Mouse (Mus musculus): ENCODE data around the gene Fhdc1. TPM values are rescaled to one million over a fixed set of nuclear protein-coding genes. Genes with fewer than 3 reads are reported as not detected.

Gene Fhdc1
- total and polyA plus RNA-seq, 2 experiments, result 0.09 to 0.18 TPM

- H3K27ac ChIP-seq (replicated peaks; ENCODE audit: insufficient read depth, low read depth, low read length), result no peak overlapping the region
- no peaks in the 10 kb centered on the region for H3K79me2 ChIP-seq (ENCODE audit: control insufficient read depth, insufficient read depth, low read length)
- no peaks in the 10 kb centered on the region for H3K4me1 ChIP-seq (ENCODE audit: control insufficient read depth, insufficient read depth, low read length)
- H3K27me3 ChIP-seq (ENCODE audit: control insufficient read depth, insufficient read depth, low read length), result peaks cover 4% of the 10 kb centered on the region; the same call in 1 of the 2 replicates
- no peak for DNase-seq (ENCODE audit: extremely low read depth, low read depth, low spot score)
- H3K36me3 ChIP-seq (ENCODE audit: control insufficient read depth, insufficient read depth, low read length), result no peaks in the 10 kb centered on the region
- H3K9ac ChIP-seq (ENCODE audit: low read depth, low read length), result no peak overlapping the region
- TF ChIP-seq CTCF (IDR thresholded peaks at IDR 0.05; ENCODE audit: low read depth, low read length), result no peak
- no peak for TF ChIP-seq POLR2A (IDR thresholded peaks at IDR 0.05; ENCODE audit: extremely low read depth, insufficient read depth, low read length)
- WGBS, result 91% methylated on average over 6 of the region's 6 CpGs
- H3K4me3 ChIP-seq (ENCODE audit: insufficient read depth, low read depth, low read length), result no peak overlapping the region
Measured at GRCm38 (mm10) chr3:84474398-84474797, 5.8 kb downstream of the Fhdc1 start.

- no peak overlapping the region for H3K9ac ChIP-seq (ENCODE audit: low read depth, low read length)
- TF ChIP-seq POLR2A (IDR thresholded peaks at IDR 0.05; ENCODE audit: extremely low read depth, insufficient read depth, low read length) (no peak), CTCF (IDR thresholded peaks at IDR 0.05; ENCODE audit: low read depth, low read length) (no peak)
- no peaks in the 10 kb centered on the region for H3K27me3 ChIP-seq (ENCODE audit: control insufficient read depth, insufficient read depth, low read length)
- no peak overlapping the region for H3K27ac ChIP-seq (replicated peaks; ENCODE audit: insufficient read depth, low read depth, low read length)
- H3K4me1 ChIP-seq (ENCODE audit: control insufficient read depth, insufficient read depth, low read length), result no peaks in the 10 kb centered on the region
- WGBS, result 65% methylated on average over 5 of the region's 5 CpGs
- no peaks in the 10 kb centered on the region for H3K36me3 ChIP-seq (ENCODE audit: control insufficient read depth, insufficient read depth, low read length)
- DNase-seq (ENCODE audit: extremely low read depth, low read depth, low spot score), result no peak
- no peak overlapping the region for H3K4me3 ChIP-seq (ENCODE audit: insufficient read depth, low read depth, low read length)
- no peaks in the 10 kb centered on the region for H3K79me2 ChIP-seq (ENCODE audit: control insufficient read depth, insufficient read depth, low read length)
Measured at GRCm38 (mm10) chr3:84472955-84473354, 7.3 kb downstream of the Fhdc1 start.

GRCm38 (mm10) chr3:84472527-84472926, 7.7 kb downstream of the Fhdc1 start:
- TF ChIP-seq POLR2A (IDR thresholded peaks at IDR 0.05; ENCODE audit: extremely low read depth, insufficient read depth, low read length) (no peak), CTCF (IDR thresholded peaks at IDR 0.05; ENCODE audit: low read depth, low read length) (no peak)
- Histone ChIP-seq H3K4me1 (ENCODE audit: control insufficient read depth, insufficient read depth, low read length) (no peaks in the 10 kb centered on the region), H3K4me3 (ENCODE audit: insufficient read depth, low read depth, low read length) (no peak overlapping the region), H3K36me3 (ENCODE audit: control insufficient read depth, insufficient read depth, low read length) (no peaks in the 10 kb centered on the region), H3K9ac (ENCODE audit: low read depth, low read length) (no peak overlapping the region), H3K27ac (replicated peaks; ENCODE audit: insufficient read depth, low read depth, low read length) (no peak overlapping the region), H3K27me3 (ENCODE audit: control insufficient read depth, insufficient read depth, low read length) (no peaks in the 10 kb centered on the region), H3K79me2 (ENCODE audit: control insufficient read depth, insufficient read depth, low read length) (no peaks in the 10 kb centered on the region)
- WGBS, result 72% methylated on average over 3 of the region's 3 CpGs
- no peak for DNase-seq (ENCODE audit: extremely low read depth, low read depth, low spot score)

- Histone ChIP-seq H3K27me3 (ENCODE audit: control insufficient read depth, insufficient read depth, low read length) (no peaks in the 10 kb centered on the region), H3K9ac (ENCODE audit: low read depth, low read length) (no peak overlapping the region), H3K4me3 (ENCODE audit: insufficient read depth, low read depth, low read length) (no peak overlapping the region), H3K4me1 (ENCODE audit: control insufficient read depth, insufficient read depth, low read length) (no peaks in the 10 kb centered on the region), H3K27ac (replicated peaks; ENCODE audit: insufficient read depth, low read depth, low read length) (no peak overlapping the region), H3K36me3 (ENCODE audit: control insufficient read depth, insufficient read depth, low read length) (no peaks in the 10 kb centered on the region), H3K79me2 (ENCODE audit: control insufficient read depth, insufficient read depth, low read length) (no peaks in the 10 kb centered on the region)
- DNase-seq (ENCODE audit: extremely low read depth, low read depth, low spot score), result no peak
- TF ChIP-seq POLR2A (IDR thresholded peaks at IDR 0.05; ENCODE audit: extremely low read depth, insufficient read depth, low read length) (no peak), CTCF (IDR thresholded peaks at IDR 0.05; ENCODE audit: low read depth, low read length) (no peak)
- WGBS, result 80% methylated on average over 4 of the region's 4 CpGs
Measured at GRCm38 (mm10) chr3:84471146-84471545, 9.1 kb downstream of the Fhdc1 start.

GRCm38 (mm10) chr3:84468111-84468453, 12.1 kb downstream of the Fhdc1 start:
- no peaks in the 10 kb centered on the region for H3K27me3 ChIP-seq (ENCODE audit: control insufficient read depth, insufficient read depth, low read length)
- no peak for DNase-seq (ENCODE audit: extremely low read depth, low read depth, low spot score)
- no peaks in the 10 kb centered on the region for H3K79me2 ChIP-seq (ENCODE audit: control insufficient read depth, insufficient read depth, low read length)
- H3K36me3 ChIP-seq (ENCODE audit: control insufficient read depth, insufficient read depth, low read length), result no peaks in the 10 kb centered on the region
- H3K4me3 ChIP-seq (ENCODE audit: insufficient read depth, low read depth, low read length), result no peak overlapping the region
- no peak overlapping the region for H3K9ac ChIP-seq (ENCODE audit: low read depth, low read length)
- no peaks in the 10 kb centered on the region for H3K4me1 ChIP-seq (ENCODE audit: control insufficient read depth, insufficient read depth, low read length)
- no peak overlapping the region for H3K27ac ChIP-seq (replicated peaks; ENCODE audit: insufficient read depth, low read depth, low read length)
- TF ChIP-seq CTCF (IDR thresholded peaks at IDR 0.05; ENCODE audit: low read depth, low read length), result no peak
- TF ChIP-seq POLR2A (IDR thresholded peaks at IDR 0.05; ENCODE audit: extremely low read depth, insufficient read depth, low read length), result no peak
- WGBS, result 50% methylated on average over 4 of the region's 4 CpGs

- Histone ChIP-seq H3K36me3 (ENCODE audit: control insufficient read depth, insufficient read depth, low read length) (no peaks in the 10 kb centered on the region), H3K79me2 (ENCODE audit: control insufficient read depth, insufficient read depth, low read length) (no peaks in the 10 kb centered on the region), H3K4me1 (ENCODE audit: control insufficient read depth, insufficient read depth, low read length) (no peaks in the 10 kb centered on the region), H3K27ac (replicated peaks; ENCODE audit: insufficient read depth, low read depth, low read length) (no peak overlapping the region), H3K4me3 (ENCODE audit: insufficient read depth, low read depth, low read length) (no peak overlapping the region), H3K9ac (ENCODE audit: low read depth, low read length) (no peak overlapping the region), H3K27me3 (ENCODE audit: control insufficient read depth, insufficient read depth, low read length) (no peaks in the 10 kb centered on the region)
- TF ChIP-seq CTCF (IDR thresholded peaks at IDR 0.05; ENCODE audit: low read depth, low read length), result no peak
- TF ChIP-seq POLR2A (IDR thresholded peaks at IDR 0.05; ENCODE audit: extremely low read depth, insufficient read depth, low read length), result no peak
- 54% methylated on average over 10 of the region's 10 CpGs for WGBS
- DNase-seq (ENCODE audit: extremely low read depth, low read depth, low spot score), result no peak
Measured at GRCm38 (mm10) chr3:84467419-84468110, 12.7 kb downstream of the Fhdc1 start.

Measured in liver, adult 2 months (tissue).